Mouse (Mus musculus) gastrocnemius, postnatal 25 days (tissue): ENCODE measurements around the gene Hnmt. TPM values are rescaled to one million over a fixed set of nuclear protein-coding genes. Genes with fewer than 3 reads are reported as not detected.
"Not testable (repeated sequence)": the region's sequence is repeated elsewhere in the genome, so short reads cannot be mapped to it uniquely, and the experiment has no call there.

Experiments
- DNase-seq: peaks from one replicate; pipeline ENCODE4 v3.0.0; 2022
- long read RNA-seq, 2 experiments: library from polyadenylated mRNA; stranded (forward); transcript quantifications; one replicate each; pipeline ENCODE4 v2.0.0; 2021
- total RNA-seq, 2 experiments: library from RNA; stranded (reverse); gene quantifications; 1 replicate in 1 of 2; 2 replicates in 1 of 2; pipeline ENCODE4 v1.2.3; 2021

Hnmt gene
- total RNA-seq = 1 to 10 TPM; 4.1 to 5.6 TPM
- long read RNA-seq, experiment 1, partial matches to known transcripts = 0 of 3 reads
- long read RNA-seq, experiment 1, other reads (novel, unspliced or antisense) = 1 of 3 reads
- long read RNA-seq, experiment 2, partial matches to known transcripts = 0 of 7 reads
- long read RNA-seq, experiment 2, other reads (novel, unspliced or antisense) = 3 of 7 reads

- DNase-seq = no peak
These were observed at the start of gene Hnmt for GRCm38 (mm10) chr2:24049344-24049990. Gene Hnmt, minus strand, starts transcription at chr2:24049394.

GRCm38 (mm10) chr2:24096495-24096894 lies 47.3 kb upstream of the Hnmt start, which contains the start of gene Tbpl2:
Gene Tbpl2, minus strand, starts transcription at chr2:24096595.
- no peak for DNase-seq

GRCm38 (mm10) chr2:24090921-24091320 lies 41.7 kb upstream of the Hnmt start:
- no peak for DNase-seq

- DNase-seq = no peak
These were observed 1.3 kb upstream of the Hnmt start for GRCm38 (mm10) chr2:24050459-24050858.

GRCm38 (mm10) chr2:24048480-24049097 lies 605 bp downstream of the Hnmt start:
- peak; percentile 58 for DNase-seq

- no peak for DNase-seq
These were observed 1.4 kb downstream of the Hnmt start for GRCm38 (mm10) chr2:24047551-24048479.

GRCm38 (mm10) chr2:24042901-24043300 lies 6.3 kb downstream of the Hnmt start:
- no peak for DNase-seq

- no peak for DNase-seq
These were observed 8.7 kb downstream of the Hnmt start for GRCm38 (mm10) chr2:24040531-24040930.

- not testable (repeated sequence) for DNase-seq
These were observed 29.8 kb downstream of the Hnmt start for GRCm38 (mm10) chr2:24019386-24019785.

GRCm38 (mm10) chr2:24018966-24019365 lies 30.2 kb downstream of the Hnmt start:
- no peak for DNase-seq

GRCm38 (mm10) chr2:24014957-24015356 lies 34.2 kb downstream of the Hnmt start:
- DNase-seq = no peak

GRCm38 (mm10) chr2:23999323-23999722 lies 49.9 kb downstream of the Hnmt start:
- no peak for DNase-seq

- no peak for DNase-seq
These were observed 50.4 kb downstream of the Hnmt start for GRCm38 (mm10) chr2:23998836-23999235.

- DNase-seq = no peak
These were observed 52.4 kb downstream of the Hnmt start for GRCm38 (mm10) chr2:23996830-23997229.

- not testable (repeated sequence) for DNase-seq
These were observed 59.1 kb downstream of the Hnmt start for GRCm38 (mm10) chr2:23990034-23990573.

GRCm38 (mm10) chr2:23987283-23987682 lies 61.9 kb downstream of the Hnmt start:
- no peak for DNase-seq

GRCm38 (mm10) chr2:23983343-23983742 lies 65.9 kb downstream of the Hnmt start:
- no peak for DNase-seq

GRCm38 (mm10) chr2:23982860-23983259 lies 66.3 kb downstream of the Hnmt start:
- no peak for DNase-seq

GRCm38 (mm10) chr2:23960659-23961274 lies 88.4 kb downstream of the Hnmt start:
- DNase-seq = not testable (repeated sequence)
